Mouse (Mus musculus) thymus, postnatal 10 days (tissue): ENCODE results near the gene Agfg1.
"Not testable (repeated sequence)": the region's sequence is repeated elsewhere in the genome, so short reads cannot be mapped to it uniquely, and the experiment has no call there.

Source experiments
- DNase-seq, 2 experiments: peaks; one replicate each; pipeline ENCODE4 v3.0.0; 2021; ENCODE audit warnings: low spot score in 2 of 2

Gene Agfg1

GRCm38 (mm10) chr1:82905886-82906285 is 66.6 kb downstream of the Agfg1 start:
- no peak for DNase-seq

- no peak for DNase-seq
These were observed 73.7 kb downstream of the Agfg1 start, which contains the start of gene A030005L19Rik for GRCm38 (mm10) chr1:82913025-82913424. Gene A030005L19Rik, plus strand, starts transcription at chr1:82913325.

- DNase-seq: not testable (repeated sequence)
These were observed 74.2 kb downstream of the Agfg1 start for GRCm38 (mm10) chr1:82913434-82913833.

GRCm38 (mm10) chr1:82924650-82925049 is 85.4 kb downstream of the Agfg1 start, which contains the start of gene A030014E15Rik:
Gene A030014E15Rik, plus strand, starts transcription at chr1:82924917.
- DNase-seq: no peak

- DNase-seq: not testable (repeated sequence)
These were observed 91.3 kb downstream of the Agfg1 start for GRCm38 (mm10) chr1:82930558-82930957.

- DNase-seq: not testable (repeated sequence)
These were observed 92.0 kb downstream of the Agfg1 start, which contains the start of gene Gm6217 for GRCm38 (mm10) chr1:82931326-82931725. Gene Gm6217, minus strand, starts transcription at chr1:82931399.

GRCm38 (mm10) chr1:82938666-82939065 is 99.4 kb downstream of the Agfg1 start:
- DNase-seq: no peak

GRCm38 (mm10) chr1:82942505-82942904 is 103.2 kb downstream of the Agfg1 start:
- not testable (repeated sequence) for DNase-seq

GRCm38 (mm10) chr1:82943295-82943694 is 104.0 kb downstream of the Agfg1 start, which contains the start of gene A030003K21Rik:
Gene A030003K21Rik, minus strand, starts transcription at chr1:82943388.
- not testable (repeated sequence) for DNase-seq

GRCm38 (mm10) chr1:82946029-82946428 is 106.7 kb downstream of the Agfg1 start:
- not testable (repeated sequence) for DNase-seq

GRCm38 (mm10) chr1:82948601-82949000 is 109.3 kb downstream of the Agfg1 start:
- DNase-seq: no peak
